In genomic region chr4:45499081-45499480, GRCm38 (mm10) we compare ENCODE assay signal across 9 mouse cellular contexts. TPM values are rescaled to one million over a fixed set of nuclear protein-coding genes. Genes with fewer than 3 reads are reported as not detected.
DNase-seq lines count a peak whose midpoint lies in the region; ATAC-seq and TF ChIP-seq lines count a peak whose summit lies in the region.
"Had no signal": no experiment of that assay in that cellular context is flagged by ENCODE, and none has a peak within 500 bp of the region (broad histone marks: within the 10 kb centered on the region; RNA-seq: fewer than 3 reads in every experiment).

No protein-coding gene starts in this region.

- ATAC-seq in heart, embryonic 13.5 days (ENCODE audit: extremely low read depth, insufficient number of reproducible peaks, low FRiP score, low TSS enrichment) = no peak
- ATAC-seq in heart, embryonic 11.5 days (replicated peaks; ENCODE audit: insufficient number of reproducible peaks, low FRiP score, low TSS enrichment) = no peak
- no peak for ATAC-seq in lung, postnatal 0 days
- ATAC-seq in frontal cortex, adult (ENCODE audit: low TSS enrichment) = no peak

- no peaks in the 10 kb centered on the region for H3K36me3 ChIP-seq in heart, embryonic 13.5 days
- no peaks in the 10 kb centered on the region for H3K36me3 ChIP-seq in heart, embryonic 11.5 days (ENCODE audit: control insufficient read depth, insufficient read depth, low read length)
- no peaks in the 10 kb centered on the region for H3K36me3 ChIP-seq in lung, postnatal 0 days (ENCODE audit: insufficient read depth, low read length)

- H3K27me3 ChIP-seq in heart, embryonic 13.5 days (replicated peaks) = peaks cover 2% of the 10 kb centered on the region; the same call in 1 of the 2 replicates
- H3K27me3 ChIP-seq in heart, embryonic 11.5 days (ENCODE audit: control insufficient read depth, insufficient read depth, low read length) = no peaks in the 10 kb centered on the region
- no peaks in the 10 kb centered on the region for H3K27me3 ChIP-seq in lung, postnatal 0 days (replicated peaks; ENCODE audit: insufficient read depth, low read length)

- no peaks in the 10 kb centered on the region for H3K9me3 ChIP-seq in heart, embryonic 13.5 days
- no peaks in the 10 kb centered on the region for H3K9me3 ChIP-seq in heart, embryonic 11.5 days (replicated peaks; ENCODE audit: control insufficient read depth, low read length)
- no peaks in the 10 kb centered on the region for H3K9me3 ChIP-seq in lung, postnatal 0 days (ENCODE audit: low read length)

- H3K4me2 ChIP-seq in heart, embryonic 13.5 days = no peak overlapping the region
- H3K4me2 ChIP-seq in heart, embryonic 11.5 days = no peak overlapping the region
- no peak overlapping the region for H3K4me2 ChIP-seq in lung, postnatal 0 days (replicated peaks; ENCODE audit: low read depth, low read length)

- no peak for DNase-seq in lung, postnatal 0 days (ENCODE audit: low spot score)
- DNase-seq in lung, postnatal 4 days = no peak
- DNase-seq in mesoderm, embryonic 11.5 days (ENCODE audit: low read depth, low spot score) = peak; percentile 76
- no peak for DNase-seq in thymus, postnatal 25 days
- DNase-seq: lung, postnatal 36 days had no signal

- no peak overlapping the region for H3K4me3 ChIP-seq in heart, embryonic 13.5 days
- no peak overlapping the region for H3K4me3 ChIP-seq in heart, embryonic 11.5 days (ENCODE audit: low read depth, low read length)
- no peak overlapping the region for H3K4me3 ChIP-seq in lung, postnatal 0 days (ENCODE audit: low read depth, low read length)
- no peak overlapping the region for H3K4me3 ChIP-seq in embryonic fibroblast, embryonic 13.5 days (ENCODE audit: insufficient read depth, low read length)

- H3K27ac ChIP-seq in heart, embryonic 13.5 days (replicated peaks) = peak overlapping the region; percentile 10
- no peak overlapping the region for H3K27ac ChIP-seq in heart, embryonic 11.5 days (ENCODE audit: low read depth, low read length)
- H3K27ac ChIP-seq in lung, postnatal 0 days (ENCODE audit: low read length) = peak overlapping the region; percentile 33; the same call in 1 of the 2 replicates
- H3K27ac ChIP-seq in embryonic fibroblast, embryonic 13.5 days (ENCODE audit: insufficient read depth, low read length) = peak overlapping the region; percentile 46

- TF ChIP-seq EP300 in lung, postnatal 0 days (IDR thresholded peaks at IDR 0.05) = no peak

- WGBS in heart, embryonic 13.5 days = 50% methylated on average over 6 of the region's 6 CpGs
- WGBS in heart, embryonic 11.5 days (ENCODE audit: insufficient replicate concordance) = 39% methylated on average over 6 of the region's 6 CpGs
- 54% methylated on average over 6 of the region's 6 CpGs for WGBS in lung, postnatal 0 days

- no peak for TF ChIP-seq POLR2A in embryonic fibroblast, embryonic 13.5 days (IDR thresholded peaks at IDR 0.05; ENCODE audit: low read depth, low read length)

- H3K4me1 ChIP-seq in heart, embryonic 13.5 days = peaks cover 99% of the 10 kb centered on the region
- H3K4me1 ChIP-seq in heart, embryonic 11.5 days (ENCODE audit: control insufficient read depth, insufficient read depth, low read length) = peaks cover 80% of the 10 kb centered on the region
- peaks cover 54% of the 10 kb centered on the region for H3K4me1 ChIP-seq in lung, postnatal 0 days (ENCODE audit: insufficient read depth, low read depth, low read length)
- H3K4me1 ChIP-seq in embryonic fibroblast, embryonic 13.5 days (ENCODE audit: control insufficient read depth, insufficient read depth, low read length) = peaks cover 17% of the 10 kb centered on the region

- H3K9ac ChIP-seq in heart, embryonic 13.5 days = peak overlapping the region; percentile 58
- H3K9ac ChIP-seq in heart, embryonic 11.5 days (ENCODE audit: low read depth, low read length) = no peak overlapping the region
- no peak overlapping the region for H3K9ac ChIP-seq in lung, postnatal 0 days (replicated peaks; ENCODE audit: low read depth)

- TF ChIP-seq CTCF in lung, postnatal 0 days (IDR thresholded peaks at IDR 0.05) = no peak
- TF ChIP-seq CTCF in embryonic fibroblast, embryonic 13.5 days (IDR thresholded peaks at IDR 0.05; ENCODE audit: borderline replicate concordance, insufficient read depth, low read length) = no peak

RNA-seq across cellular contexts. Expression of gene Shb, which starts 33.2 kb away (rescaled TPM):
- 8.6 and 8.8 TPM in 2 replicates for polyA plus RNA-seq in heart, embryonic 13.5 days (2015; fragmentation: Nextera tagmentation; extraction: Ambion mirVana)
- polyA plus RNA-seq in heart, embryonic 11.5 days (2014; fragmentation: Nextera tagmentation; extraction: Ambion mirVana) = 9.2 and 11.1 TPM in 2 replicates
- polyA plus RNA-seq in lung, postnatal 0 days (2015; fragmentation: Nextera tagmentation; extraction: Ambion mirVana) = 7.1 and 8.8 TPM in 2 replicates
- 11.4 and 11.9 TPM in 2 replicates for polyA plus RNA-seq in embryonic fibroblast, embryonic 13.5 days (2011; ENCODE audit: insufficient read length, low read depth, missing spikeins)
